Mouse (Mus musculus) cerebellum, adult 9-10 months (tissue): ENCODE measurements around the gene D430042O09Rik.

ENCODE experiments used
- DNase-seq: peaks from one replicate; pipeline ENCODE4 v3.0.0; 2022

Gene D430042O09Rik

GRCm38 (mm10) chr7:125883232-125883631, 175.5 kb downstream of the D430042O09Rik start:
- DNase-seq = no peak

- DNase-seq = no peak
Observed at GRCm38 (mm10) chr7:125886116-125886680, 178.5 kb downstream of the D430042O09Rik start.

- DNase-seq = no peak
Observed at GRCm38 (mm10) chr7:125887124-125887523, 179.4 kb downstream of the D430042O09Rik start.

DNA sequence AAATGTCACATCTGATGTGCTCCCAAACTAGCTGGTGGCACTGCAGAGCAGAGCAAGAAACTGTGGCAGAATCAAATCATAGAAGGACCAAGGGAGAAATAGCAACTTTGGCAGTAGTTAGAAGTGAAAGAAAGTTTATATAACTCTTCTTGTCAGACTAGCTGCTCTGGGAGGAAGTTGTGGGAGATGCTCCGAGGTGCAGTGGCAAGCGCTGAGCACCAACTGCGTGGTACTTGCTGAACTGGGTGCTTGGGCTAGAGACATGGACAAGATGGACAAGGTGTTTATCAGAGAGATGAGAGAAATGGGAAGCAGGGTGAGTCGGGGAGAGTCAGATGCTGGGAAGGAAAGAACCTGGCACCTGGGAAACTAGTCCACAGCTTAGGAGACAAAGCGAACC, 180.1 kb downstream of the D430042O09Rik start:
- no peak for DNase-seq

DNA sequence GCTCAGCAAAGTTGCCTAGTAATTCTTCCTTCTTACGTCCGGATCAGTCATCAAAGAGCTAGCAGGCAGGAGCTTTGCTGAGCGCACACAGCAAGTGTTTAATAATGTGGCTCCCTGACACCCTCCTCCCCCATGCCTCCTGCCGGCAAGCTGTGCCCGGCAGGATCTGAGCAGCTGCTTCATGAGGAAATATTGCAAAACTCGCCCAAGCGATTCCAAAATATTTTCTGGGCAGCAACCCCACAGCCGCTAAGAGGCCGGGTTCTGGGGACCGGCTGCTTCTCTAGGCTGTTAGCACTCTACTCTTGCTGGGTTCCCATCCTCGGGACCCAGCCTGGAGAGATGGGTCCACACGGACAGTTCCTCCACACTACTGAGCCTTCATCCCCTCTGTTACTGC, 180.7 kb downstream of the D430042O09Rik start:
- peak; percentile 25 for DNase-seq

GRCm38 (mm10) chr7:125893621-125894020, 185.9 kb downstream of the D430042O09Rik start:
- DNase-seq = no peak

DNA sequence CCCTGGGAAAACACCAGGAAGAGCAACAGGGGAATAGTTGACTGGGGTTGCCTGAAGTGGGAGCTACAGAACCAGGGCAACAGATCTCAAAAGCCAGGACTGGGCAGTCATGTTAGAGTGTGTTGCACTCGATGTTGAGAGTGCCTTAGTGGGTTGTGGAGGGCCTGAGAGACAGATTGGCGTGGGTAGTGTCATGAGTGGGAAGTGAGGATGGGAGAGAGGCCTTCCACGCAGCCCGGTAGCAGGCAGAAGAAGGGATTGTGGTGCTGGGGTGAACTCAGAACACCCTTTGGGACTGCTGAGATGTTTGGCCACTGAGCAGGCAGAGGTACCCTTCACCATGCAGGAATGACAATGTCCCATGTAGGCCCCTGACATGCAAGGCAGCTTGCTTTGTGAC, 189.4 kb downstream of the D430042O09Rik start:
- no peak for DNase-seq

DNA sequence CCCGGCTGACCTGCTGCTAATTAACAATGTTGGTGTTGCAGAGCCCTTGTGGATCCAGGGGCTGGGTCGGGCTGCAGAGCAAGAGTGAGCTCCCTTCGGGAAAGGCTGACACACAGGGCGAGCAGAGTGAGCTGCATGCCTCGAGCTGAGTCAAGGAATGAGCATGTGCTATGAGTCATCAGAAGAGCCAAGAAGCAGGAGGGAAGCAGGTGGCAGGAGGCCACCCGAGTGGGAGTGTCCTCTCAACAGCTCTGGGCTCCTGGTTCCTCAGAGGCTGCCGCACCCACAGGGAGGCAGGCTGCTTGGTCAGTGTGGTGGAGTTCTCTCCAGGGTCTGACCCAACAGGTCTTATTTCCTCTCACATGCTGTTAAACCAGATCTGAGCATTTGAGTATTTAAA, 191.3 kb downstream of the D430042O09Rik start:
- peak; percentile 56 for DNase-seq

- DNase-seq = no peak
Observed at GRCm38 (mm10) chr7:125899916-125900315, 192.2 kb downstream of the D430042O09Rik start.

DNA sequence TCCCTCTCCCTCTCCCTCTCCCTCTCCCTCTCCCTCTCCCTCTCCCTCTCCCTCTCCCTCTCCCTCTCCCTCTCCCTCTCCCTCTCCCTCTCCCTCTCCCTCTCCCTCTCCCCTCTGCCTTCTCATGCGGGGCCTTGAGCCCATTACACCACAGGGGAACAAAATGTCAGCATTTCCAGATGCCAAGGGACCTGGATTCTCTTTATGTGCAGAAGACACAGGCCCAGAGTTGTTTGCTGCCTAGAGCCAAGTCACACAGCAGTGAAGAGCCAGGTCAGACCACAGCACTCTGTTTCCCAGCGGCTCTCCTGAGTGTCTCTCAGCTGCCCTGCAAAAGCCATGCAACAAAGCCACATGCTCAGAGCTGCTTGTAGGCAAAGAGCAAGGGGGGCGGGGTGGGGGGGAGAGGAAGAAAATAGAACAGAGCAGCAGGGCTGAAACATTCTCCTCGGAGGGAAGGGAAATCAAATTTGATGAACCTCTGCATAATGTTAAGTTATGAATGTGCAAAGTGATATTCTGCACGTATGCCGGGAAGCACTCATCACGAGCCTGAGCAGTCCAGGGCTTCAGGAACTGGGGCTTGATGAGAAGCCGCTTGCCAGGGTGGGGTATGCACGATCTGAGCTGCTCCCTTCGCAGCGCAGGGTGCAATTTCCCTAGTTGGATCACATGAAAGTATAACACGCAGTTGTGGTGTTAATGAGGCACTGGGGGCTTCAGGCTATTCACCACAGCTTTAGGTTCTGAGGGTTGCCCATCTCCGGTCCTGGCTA, 192.9 kb downstream of the D430042O09Rik start:
- DNase-seq = no peak

DNA sequence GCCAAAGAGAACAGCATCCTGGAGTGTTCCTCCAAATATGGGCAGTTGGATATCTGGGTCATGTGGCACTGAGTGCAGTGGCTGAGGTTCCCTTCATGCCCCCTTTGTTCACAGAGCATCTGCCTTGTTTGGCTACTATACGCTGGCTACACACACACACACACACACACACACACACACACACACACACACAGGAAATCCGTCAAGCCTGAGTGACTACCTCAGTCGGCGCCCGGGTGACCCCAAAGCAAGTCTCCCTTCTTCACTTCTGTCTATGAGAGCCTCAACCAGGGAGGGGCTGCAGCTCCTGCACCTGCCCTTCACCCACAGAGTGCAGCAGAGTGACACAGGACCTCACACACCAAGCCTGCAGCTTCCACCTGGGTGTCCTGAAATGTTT, 213.1 kb downstream of the D430042O09Rik start:
- DNase-seq = no peak

GRCm38 (mm10) chr7:125924044-125924443, 216.4 kb downstream of the D430042O09Rik start:
- no peak for DNase-seq
